Mouse (Mus musculus) heart, postnatal 36 days (tissue): ENCODE measurements around the gene Aldh1b1. TPM values are rescaled to one million over a fixed set of nuclear protein-coding genes. Genes with fewer than 3 reads are reported as not detected.

Source experiments
- DNase-seq, 2 experiments: peaks; one replicate each; pipeline ENCODE4 v3.0.0; 2021 to 2022
- intact Hi-C: fragments of 180-260 bp; cut with DNase I; formaldehyde crosslinking; loops from one replicate; pipeline ENCODE4 v1.15.1; 2025
- total RNA-seq, 2 experiments: library from RNA; stranded (reverse); gene quantifications; 2 replicates each; pipeline ENCODE4 v1.2.3; 2021

Gene Aldh1b1
- total RNA-seq, 2 experiments from 2014 or later: 12.4 to 13.0 TPM

- intact Hi-C loops: no loop called here
- no peak for DNase-seq
These were observed 25.4 kb downstream of the Aldh1b1 start for GRCm38 (mm10) chr4:45824049-45824760.

- no peak for DNase-seq
- intact Hi-C loops: no loop called here
These were observed 26.1 kb downstream of the Aldh1b1 start for GRCm38 (mm10) chr4:45824761-45825556.

- DNase-seq: no peak
These were observed 27.6 kb downstream of the Aldh1b1 start, which contains the start of gene Igfbpl1 for GRCm38 (mm10) chr4:45826275-45827040. TSS of gene Igfbpl1 (minus strand) at chr4:45826923.

GRCm38 (mm10) chr4:45829907-45830759 lies 31.3 kb downstream of the Aldh1b1 start:
- DNase-seq: no peak
- intact Hi-C loops: no loop called here

More at GRCm38 (mm10) chr4:45826275-45827040, 27.6 kb downstream of the Aldh1b1 start, which contains the start of gene Igfbpl1:
- intact Hi-C loops: no loop called here

GRCm38 (mm10) chr4:45831996-45832395 lies 33.2 kb downstream of the Aldh1b1 start:
- intact Hi-C loops: no loop called here
- no peak for DNase-seq

GRCm38 (mm10) chr4:45833461-45833860 lies 34.6 kb downstream of the Aldh1b1 start:
- no peak for DNase-seq
- intact Hi-C loops: no loop called here

GRCm38 (mm10) chr4:45844355-45844754 lies 45.5 kb downstream of the Aldh1b1 start:
- intact Hi-C loops: no loop called here
- DNase-seq: peak; percentile 23 to 41

GRCm38 (mm10) chr4:45846263-45846662 lies 47.4 kb downstream of the Aldh1b1 start:
- intact Hi-C loops: no loop called here
- DNase-seq: no peak

GRCm38 (mm10) chr4:45848109-45848824 lies 49.4 kb downstream of the Aldh1b1 start, which contains the start of gene Stra6l:
TSS of gene Stra6l (plus strand) at chr4:45848664.
- intact Hi-C loops: no loop called here
- no peak for DNase-seq

GRCm38 (mm10) chr4:45848825-45849156 lies 50.0 kb downstream of the Aldh1b1 start:
- intact Hi-C loops: no loop called here

GRCm38 (mm10) chr4:45849419-45849818 lies 50.6 kb downstream of the Aldh1b1 start:
- intact Hi-C loops: no loop called here
- DNase-seq: no peak

More at GRCm38 (mm10) chr4:45848825-45849156, 50.0 kb downstream of the Aldh1b1 start:
- no peak for DNase-seq

- no peak for DNase-seq
- intact Hi-C loops: loop anchor here (10.0 kb wide), 2 partner anchors 757 to 837 kb away; partner anchors contain the start of genes Polr1e and Zbtb5
These were observed 52.8 kb downstream of the Aldh1b1 start for GRCm38 (mm10) chr4:45851640-45852051.

- intact Hi-C loops: loop anchor here (10.0 kb wide), 2 partner anchors 759 to 839 kb away; partner anchors contain the start of genes Polr1e and Zbtb5
- DNase-seq: no peak
These were observed 54.8 kb downstream of the Aldh1b1 start for GRCm38 (mm10) chr4:45853496-45854246.

Other genes starting within 250 kb of the Aldh1b1 start
- under 1 TPM; 0.35 to 0.53 TPM for gene Igfbpl1, start 27.9 kb downstream of the Aldh1b1 start, total RNA-seq
- gene Stra6l, start 49.6 kb downstream of the Aldh1b1 start, total RNA-seq: not detected
- gene Ccdc180, start 91.3 kb downstream of the Aldh1b1 start, total RNA-seq: not detected
- gene Tdrd7, start 166.3 kb downstream of the Aldh1b1 start, total RNA-seq: 10 to 100 TPM; 11.4 to 12.7 TPM
- gene Tmod1, start 239.9 kb downstream of the Aldh1b1 start, total RNA-seq: 100 to 1,000 TPM; 272 to 278 TPM